Mouse (Mus musculus) forebrain, embryonic 15.5 days (tissue): ENCODE results near the gene Mreg. TPM values are rescaled to one million over a fixed set of nuclear protein-coding genes. Genes with fewer than 3 reads are reported as not detected.

Experiments used
- ATAC-seq: fragments of 200-750 bp; cut with Nextera tagmentation; replicated peaks from 2 replicates; pipeline ENCODE4 v1.8.0; 2017; ENCODE audit warnings: mild to moderate bottlenecking, moderate TSS enrichment, moderate library complexity
- H3K27ac ChIP-seq: fragments of 300-500 bp; sonication (generic); replicated peaks from 2 replicates; pipeline ENCODE4 v1.5.1; 2015; ENCODE audit warnings: mild to moderate bottlenecking, inconsistent platforms
- H3K27me3 ChIP-seq: fragments of 300-500 bp; sonication (generic); 2 replicates; pipeline ENCODE4 v1.6.1; 2015; ENCODE audit warnings: inconsistent platforms
- H3K36me3 ChIP-seq: fragments of 300-500 bp; sonication (generic); 2 replicates; pipeline ENCODE4 v1.6.1; 2015; ENCODE audit warnings: mild to moderate bottlenecking, inconsistent platforms
- H3K4me1 ChIP-seq: fragments of 300-500 bp; sonication (generic); 2 replicates; pipeline ENCODE4 v1.6.1; 2015; ENCODE audit warnings: inconsistent platforms
- H3K4me2 ChIP-seq: fragments of 300-500 bp; sonication (generic); replicated peaks from 2 replicates; pipeline ENCODE4 v1.6.1; 2015; ENCODE audit warnings: mild to moderate bottlenecking, inconsistent platforms
- H3K4me3 ChIP-seq: fragments of 300-500 bp; sonication (generic); 2 replicates; pipeline ENCODE4 v1.5.1; 2015; ENCODE audit warnings: mild to moderate bottlenecking, inconsistent platforms
- H3K9ac ChIP-seq: fragments of 300-500 bp; sonication (generic); replicated peaks from 2 replicates; pipeline ENCODE4 v1.6.1; 2015; ENCODE audit warnings: mild to moderate bottlenecking, inconsistent platforms
- H3K9me3 ChIP-seq: fragments of 300-500 bp; sonication (generic); 2 replicates; pipeline ENCODE4 v1.6.1; 2016; ENCODE audit warnings: inconsistent platforms
- WGBS: fragments of 180-500 bp; shearing (Covaris S2); methylation state at CpG from one replicate; pipeline ENCODE4 v1.1.7; 2015; ENCODE audit warnings: mixed read lengths; 5-methylcytosine and 5-hydroxymethylcytosine counted together
- polyA plus RNA-seq: library from polyadenylated mRNA; unstranded; fragments of >200 nt; fragmentation: Nextera tagmentation; extraction: Ambion mirVana; gene quantifications from 2 replicates; pipeline ENCODE4 v1.2.1, GENCODE M21; 2015

The Mreg gene
- polyA plus RNA-seq, 1 experiment from 2014 or later: 0.94 TPM

GRCm38 (mm10) chr1:72225054-72225718 is 13.1 kb upstream of the Mreg start:
- peak overlapping the region; percentile 43 for H3K9ac ChIP-seq
- H3K36me3 ChIP-seq: no peaks in the 10 kb centered on the region
- H3K9me3 ChIP-seq: no peaks in the 10 kb centered on the region
- peak overlapping the region; percentile 67 for H3K4me2 ChIP-seq
- H3K4me1 ChIP-seq: peaks cover 8% of the 10 kb centered on the region
- H3K27me3 ChIP-seq: peaks cover 8% of the 10 kb centered on the region; the same call in 1 of the 2 replicates
- peak overlapping the region; percentile 50 for H3K4me3 ChIP-seq
- ATAC-seq: 0 out of 2 replicates have a peak, but pooled peaks have one; percentile 5
- WGBS: 10% methylated on average over 13 of the region's 13 CpGs
- no peak overlapping the region for H3K27ac ChIP-seq

DNA sequence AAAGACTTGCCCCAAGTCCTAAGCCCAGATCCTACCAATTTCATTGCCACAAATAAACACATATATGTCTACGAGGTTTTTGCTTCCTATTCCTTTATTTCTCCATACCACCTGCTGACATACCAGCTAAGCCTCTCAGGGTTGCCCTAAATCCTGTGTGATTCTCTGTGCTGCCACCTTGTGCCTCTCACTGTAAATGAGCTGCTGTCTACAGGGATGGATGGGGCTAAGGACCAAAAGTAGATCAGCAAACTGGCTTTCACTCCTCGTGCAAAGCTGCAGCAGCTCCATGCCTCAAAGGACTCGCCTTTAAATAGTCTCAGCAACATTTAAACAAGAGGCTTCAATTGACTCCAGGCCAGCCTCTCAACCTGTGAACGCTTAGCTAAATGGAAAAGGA is 7.9 kb upstream of the Mreg start:
- no peak overlapping the region for H3K9ac ChIP-seq
- no peak overlapping the region for H3K27ac ChIP-seq
- H3K4me2 ChIP-seq: no peak overlapping the region
- H3K9me3 ChIP-seq: no peaks in the 10 kb centered on the region
- no peak overlapping the region for H3K4me3 ChIP-seq
- peaks cover 8% of the 10 kb centered on the region; the same call in 1 of the 2 replicates for H3K27me3 ChIP-seq
- ATAC-seq: no peak
- no peaks in the 10 kb centered on the region for H3K36me3 ChIP-seq
- WGBS: 17% methylated on average over 4 of the region's 4 CpGs
- H3K4me1 ChIP-seq: no peaks in the 10 kb centered on the region

DNA sequence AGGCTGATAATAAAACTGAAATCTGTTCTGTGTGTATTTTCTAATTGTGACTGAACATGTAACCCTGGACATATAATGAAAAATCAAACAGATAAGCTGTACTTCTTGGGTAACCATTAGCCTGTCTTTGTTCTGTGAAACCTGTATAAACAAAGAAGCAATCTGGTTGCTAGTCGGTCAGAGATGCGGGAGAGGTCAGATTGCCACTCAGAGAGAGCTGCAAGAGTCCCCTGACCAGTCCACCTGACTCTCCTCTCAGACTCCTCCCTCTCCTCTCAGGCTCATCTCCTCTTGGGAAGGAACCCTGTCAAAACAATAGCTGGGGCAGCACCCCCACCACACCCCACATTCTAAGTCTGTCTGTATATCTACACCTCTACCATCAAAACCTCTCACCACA is 7.0 kb upstream of the Mreg start:
- no peaks in the 10 kb centered on the region for H3K4me1 ChIP-seq
- H3K27me3 ChIP-seq: 0 out of 2 replicates have a peak, but pooled peaks cover 4% of the 10 kb centered on the region
- ATAC-seq: no peak
- WGBS: 37% methylated on average over 2 of the region's 2 CpGs
- H3K27ac ChIP-seq: no peak overlapping the region
- no peak overlapping the region for H3K4me3 ChIP-seq
- no peak overlapping the region for H3K9ac ChIP-seq
- no peaks in the 10 kb centered on the region for H3K36me3 ChIP-seq
- H3K4me2 ChIP-seq: no peak overlapping the region
- no peaks in the 10 kb centered on the region for H3K9me3 ChIP-seq

- H3K36me3 ChIP-seq: no peaks in the 10 kb centered on the region
- H3K27ac ChIP-seq: no peak overlapping the region
- no peaks in the 10 kb centered on the region for H3K27me3 ChIP-seq
- no peak overlapping the region for H3K4me3 ChIP-seq
- WGBS: 77% methylated on average over 2 of the region's 2 CpGs
- H3K9me3 ChIP-seq: no peaks in the 10 kb centered on the region
- no peak for ATAC-seq
- H3K4me2 ChIP-seq: no peak overlapping the region
- no peaks in the 10 kb centered on the region for H3K4me1 ChIP-seq
- no peak overlapping the region for H3K9ac ChIP-seq
These were observed 6.5 kb upstream of the Mreg start for GRCm38 (mm10) chr1:72218626-72219025.

GRCm38 (mm10) chr1:72216761-72217160 is 4.7 kb upstream of the Mreg start:
- Histone ChIP-seq H3K27ac (no peak overlapping the region), H3K4me3 (no peak overlapping the region), H3K36me3 (no peaks in the 10 kb centered on the region), H3K4me1 (peaks cover 8% of the 10 kb centered on the region), H3K9ac (no peak overlapping the region), H3K4me2 (no peak overlapping the region), H3K27me3 (no peaks in the 10 kb centered on the region), H3K9me3 (no peaks in the 10 kb centered on the region)
- 87% methylated on average over 7 of the region's 7 CpGs for WGBS
- ATAC-seq: no peak

DNA sequence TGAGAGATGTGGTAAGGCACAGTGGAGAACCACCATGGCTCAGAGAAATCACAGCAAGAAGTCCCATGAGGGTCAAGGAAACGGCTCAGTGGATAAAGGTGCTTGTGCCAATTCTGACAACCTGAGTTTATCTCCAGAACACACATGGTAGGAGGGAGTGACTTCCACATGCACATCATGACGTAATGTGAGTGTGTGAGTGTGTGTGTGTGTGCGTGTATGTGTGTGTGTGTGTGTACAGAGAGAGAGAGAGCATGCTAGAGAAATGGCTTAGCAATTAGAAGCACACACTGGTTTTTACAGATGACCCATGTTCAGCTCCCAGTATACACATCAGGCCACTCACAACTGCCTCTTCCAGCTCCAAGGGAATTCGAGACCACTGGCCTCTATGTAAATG is 3.1 kb upstream of the Mreg start:
- H3K9ac ChIP-seq: no peak overlapping the region
- H3K36me3 ChIP-seq: no peaks in the 10 kb centered on the region
- ATAC-seq: no peak
- H3K4me3 ChIP-seq: no peak overlapping the region
- 84% methylated on average over 4 of the region's 4 CpGs for WGBS
- no peak overlapping the region for H3K4me2 ChIP-seq
- H3K27ac ChIP-seq: no peak overlapping the region
- no peaks in the 10 kb centered on the region; the same call in 1 of the 2 replicates for H3K27me3 ChIP-seq
- peaks cover 13% of the 10 kb centered on the region for H3K4me1 ChIP-seq
- H3K9me3 ChIP-seq: no peaks in the 10 kb centered on the region

DNA sequence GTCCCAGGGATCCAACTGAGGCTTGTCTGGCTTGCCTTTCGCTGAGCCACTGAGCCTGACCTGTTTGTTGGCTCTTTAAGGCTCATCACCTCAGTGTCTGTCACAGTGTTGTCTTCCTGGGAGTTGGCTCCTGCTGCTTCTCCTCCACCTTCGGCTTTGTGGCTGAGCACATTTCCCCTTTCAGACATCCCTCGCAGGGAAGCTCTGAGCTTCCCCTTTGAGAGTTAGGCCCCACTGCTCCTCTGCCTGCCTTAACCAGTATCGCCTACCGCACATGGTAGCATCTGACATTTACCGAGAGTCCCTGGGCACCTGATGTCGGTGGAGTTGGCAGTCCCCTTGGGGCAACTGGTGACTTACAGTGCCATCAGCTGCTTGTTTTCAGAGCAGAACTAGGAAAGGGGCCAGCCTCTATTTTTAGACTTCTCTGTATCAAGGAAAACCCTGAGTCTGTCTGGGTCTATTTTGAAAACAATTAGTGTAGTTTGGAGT is 2.4 kb upstream of the Mreg start:
- H3K4me3 ChIP-seq: no peak overlapping the region
- no peak overlapping the region for H3K9ac ChIP-seq
- no peak overlapping the region for H3K4me2 ChIP-seq
- peaks cover 13% of the 10 kb centered on the region for H3K4me1 ChIP-seq
- no peak for ATAC-seq
- WGBS: 56% methylated on average over 7 of the region's 7 CpGs
- H3K27me3 ChIP-seq: no peaks in the 10 kb centered on the region; the same call in 1 of the 2 replicates
- no peaks in the 10 kb centered on the region for H3K36me3 ChIP-seq
- H3K27ac ChIP-seq: no peak overlapping the region
- no peaks in the 10 kb centered on the region for H3K9me3 ChIP-seq

DNA sequence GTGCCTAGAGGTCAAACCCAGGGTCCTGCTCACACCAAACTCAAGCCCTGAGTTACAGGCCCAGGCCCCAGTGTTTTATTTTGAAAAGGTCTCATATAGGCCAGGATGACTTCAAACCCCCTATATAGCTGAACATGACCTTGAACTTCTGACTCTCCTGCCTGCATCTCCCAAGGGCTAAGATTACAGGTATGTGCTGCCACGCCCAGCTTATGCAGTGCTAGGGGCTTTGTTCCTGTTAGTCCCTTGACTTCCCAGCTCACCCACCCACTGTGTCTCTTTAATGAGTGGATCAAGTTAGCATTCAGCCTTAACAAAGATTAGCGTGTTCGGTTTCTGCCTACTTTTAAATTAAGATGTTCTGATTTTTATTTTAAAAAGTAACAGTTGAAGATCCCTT is 1.8 kb upstream of the Mreg start:
- Histone ChIP-seq H3K4me1 (peaks cover 13% of the 10 kb centered on the region), H3K9me3 (no peaks in the 10 kb centered on the region), H3K27me3 (no peaks in the 10 kb centered on the region; the same call in 1 of the 2 replicates), H3K36me3 (no peaks in the 10 kb centered on the region), H3K27ac (no peak overlapping the region), H3K4me3 (no peak overlapping the region), H3K4me2 (no peak overlapping the region), H3K9ac (no peak overlapping the region)
- 89% methylated on average over 3 of the region's 3 CpGs for WGBS
- ATAC-seq: no peak

- Histone ChIP-seq H3K4me1 (peaks cover 13% of the 10 kb centered on the region), H3K4me3 (peak overlapping the region; percentile 85), H3K27ac (no peak overlapping the region), H3K9ac (peak overlapping the region; percentile 69), H3K27me3 (no peaks in the 10 kb centered on the region; the same call in 1 of the 2 replicates), H3K36me3 (no peaks in the 10 kb centered on the region), H3K9me3 (no peaks in the 10 kb centered on the region), H3K4me2 (peak overlapping the region; percentile 99)
- ATAC-seq: no peak
- WGBS: 25% methylated on average over 17 of the region's 17 CpGs
These were observed 1.1 kb downstream of the Mreg start for GRCm38 (mm10) chr1:72210803-72211679.

GRCm38 (mm10) chr1:72208095-72208494 is 4.0 kb downstream of the Mreg start:
- H3K4me2 ChIP-seq: no peak overlapping the region
- peaks cover 13% of the 10 kb centered on the region for H3K4me1 ChIP-seq
- no peaks in the 10 kb centered on the region for H3K36me3 ChIP-seq
- no peaks in the 10 kb centered on the region for H3K9me3 ChIP-seq
- H3K9ac ChIP-seq: no peak overlapping the region
- no peak overlapping the region for H3K27ac ChIP-seq
- no peak for ATAC-seq
- no peaks in the 10 kb centered on the region; the same call in 1 of the 2 replicates for H3K27me3 ChIP-seq
- 94% methylated on average over 5 of the region's 5 CpGs for WGBS
- H3K4me3 ChIP-seq: no peak overlapping the region

- ATAC-seq: no peak
- H3K36me3 ChIP-seq: no peaks in the 10 kb centered on the region
- no peak overlapping the region for H3K4me2 ChIP-seq
- no peaks in the 10 kb centered on the region for H3K4me1 ChIP-seq
- H3K9ac ChIP-seq: no peak overlapping the region
- 79% methylated on average over 3 of the region's 3 CpGs for WGBS
- no peaks in the 10 kb centered on the region for H3K27me3 ChIP-seq
- no peaks in the 10 kb centered on the region for H3K9me3 ChIP-seq
- H3K4me3 ChIP-seq: no peak overlapping the region
- no peak overlapping the region for H3K27ac ChIP-seq
These were observed 7.0 kb downstream of the Mreg start for GRCm38 (mm10) chr1:72205113-72205512.

GRCm38 (mm10) chr1:72203204-72203603 is 8.9 kb downstream of the Mreg start:
- Histone ChIP-seq H3K9me3 (no peaks in the 10 kb centered on the region), H3K9ac (no peak overlapping the region), H3K4me2 (no peak overlapping the region), H3K27me3 (no peaks in the 10 kb centered on the region), H3K27ac (no peak overlapping the region), H3K4me1 (peaks cover 3% of the 10 kb centered on the region; the same call in 1 of the 2 replicates), H3K4me3 (no peak overlapping the region), H3K36me3 (no peaks in the 10 kb centered on the region)
- 90% methylated on average over 9 of the region's 9 CpGs for WGBS
- no peak for ATAC-seq
